Mouse (Mus musculus): Measurements from ENCODE around the gene Glis2.

Gene Glis2

GRCm38 (mm10) chr16:4655764-4656570 is 61.5 kb downstream of the Glis2 start:
- DNase-seq (ENCODE audit: extremely low spot score, low spot score) = no peak

GRCm38 (mm10) chr16:4656571-4657081 is 62.1 kb downstream of the Glis2 start:
- no peak for DNase-seq (ENCODE audit: extremely low spot score, low spot score)

- DNase-seq (ENCODE audit: extremely low spot score, low spot score) = peak; percentile 84
Measured at GRCm38 (mm10) chr16:4658781-4659245, 64.3 kb downstream of the Glis2 start.

GRCm38 (mm10) chr16:4659326-4659725 is 64.8 kb downstream of the Glis2 start:
- DNase-seq (ENCODE audit: extremely low spot score, low spot score) = no peak

- no peak for DNase-seq (ENCODE audit: extremely low spot score, low spot score)
Measured at GRCm38 (mm10) chr16:4661605-4662004, 67.1 kb downstream of the Glis2 start.

GRCm38 (mm10) chr16:4663806-4664205 is 69.3 kb downstream of the Glis2 start:
- no peak for DNase-seq (ENCODE audit: extremely low spot score, low spot score)

- DNase-seq (ENCODE audit: extremely low spot score, low spot score) = no peak
Measured at GRCm38 (mm10) chr16:4665726-4666125, 71.2 kb downstream of the Glis2 start.

DNA sequence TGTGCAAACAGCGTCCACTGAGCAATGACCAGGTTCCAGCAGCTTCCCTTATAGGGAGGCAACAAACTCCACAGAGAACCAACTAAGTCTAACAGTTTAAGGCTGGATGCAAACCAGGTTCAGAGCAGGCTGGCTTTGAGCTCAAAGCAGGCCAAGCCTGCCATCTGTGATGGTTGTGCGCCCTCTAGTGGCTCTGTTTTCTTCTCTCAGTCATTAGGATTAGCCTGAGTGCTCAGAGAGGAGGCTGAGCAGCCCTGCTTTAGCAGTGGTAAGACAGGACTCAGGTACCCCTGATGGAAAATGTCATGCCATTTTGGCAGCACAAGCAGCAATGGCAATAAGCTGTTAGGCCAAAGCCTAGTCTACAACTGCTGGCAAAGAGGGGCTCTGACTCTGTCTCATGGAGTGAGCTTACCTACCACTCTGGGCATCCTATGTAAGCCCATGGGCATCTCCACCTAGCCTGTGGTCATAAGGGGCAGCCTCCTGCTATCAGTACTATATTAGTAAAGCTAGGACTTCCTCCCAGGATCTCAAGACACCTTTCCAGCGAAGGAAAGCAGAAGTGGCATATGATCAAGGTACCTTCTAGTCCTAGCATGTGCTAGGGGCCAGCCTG is 72.8 kb downstream of the Glis2 start:
- peak; percentile 88 for DNase-seq (ENCODE audit: extremely low spot score, low spot score)

DNA sequence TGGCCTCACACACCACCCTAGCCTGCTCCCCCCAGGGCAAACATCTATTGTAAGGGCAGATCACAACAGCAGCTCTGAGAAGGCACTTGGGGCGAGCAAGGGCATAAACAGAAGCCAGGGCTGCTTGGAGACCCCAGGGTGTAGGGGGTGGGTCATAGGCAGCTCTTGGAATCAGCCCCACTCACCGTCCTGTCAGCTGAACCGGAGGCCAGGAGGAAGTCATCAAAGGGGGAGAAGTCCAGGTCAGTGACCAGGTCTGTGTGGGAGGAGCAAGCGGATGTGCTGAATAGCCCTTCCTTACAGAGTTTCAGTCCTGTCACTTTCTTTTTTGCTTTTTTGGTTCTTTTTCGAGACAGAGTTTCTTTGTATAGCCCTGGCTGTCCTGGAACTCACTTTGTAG is 75.8 kb downstream of the Glis2 start:
- DNase-seq (ENCODE audit: extremely low spot score, low spot score) = no peak

DNA sequence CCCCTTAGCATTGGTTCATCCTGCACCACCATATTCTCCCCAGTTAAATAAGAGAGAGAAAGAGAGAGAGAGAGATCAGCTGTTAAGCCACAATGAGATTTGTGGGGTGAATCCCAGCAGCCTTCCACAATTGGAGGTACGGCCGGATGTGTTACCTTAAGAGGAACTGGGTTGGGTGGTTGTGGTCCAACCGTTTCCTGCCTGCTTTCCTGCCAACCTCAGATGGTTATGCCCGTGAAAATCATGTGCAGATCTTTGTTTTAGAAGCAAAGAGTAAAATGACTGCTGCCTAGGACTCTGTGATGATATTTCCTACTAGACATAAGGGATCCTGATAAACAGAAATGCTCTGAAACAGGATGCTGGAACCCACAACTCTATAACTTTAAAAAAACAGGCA is 79.6 kb downstream of the Glis2 start:
- DNase-seq (ENCODE audit: extremely low spot score, low spot score) = no peak
